Mouse (Mus musculus) hindbrain, embryonic 13.5 days (tissue): ENCODE measurements around the gene Sorl1. TPM values are rescaled to one million over a fixed set of nuclear protein-coding genes. Genes with fewer than 3 reads are reported as not detected.

ENCODE experiments used
- ATAC-seq: fragments of 200-750 bp; cut with Nextera tagmentation; 2 replicates; pipeline ENCODE4 v1.8.0; 2017; ENCODE audit warnings: moderate TSS enrichment; ENCODE audit not compliant: low FRiP score
- H3K27ac ChIP-seq: fragments of 300-500 bp; sonication (generic); 2 replicates; pipeline ENCODE4 v1.5.1; 2015; ENCODE audit warnings: inconsistent platforms, mild to moderate bottlenecking, moderate library complexity
- H3K27me3 ChIP-seq: fragments of 300-500 bp; sonication (generic); 2 replicates; pipeline ENCODE4 v1.6.1; 2015; ENCODE audit warnings: mild to moderate bottlenecking, inconsistent platforms
- H3K36me3 ChIP-seq: fragments of 300-500 bp; sonication (generic); 2 replicates; pipeline ENCODE4 v1.6.1; 2015; ENCODE audit warnings: mild to moderate bottlenecking, inconsistent platforms
- H3K4me1 ChIP-seq: fragments of 300-500 bp; sonication (generic); replicated peaks from 2 replicates; pipeline ENCODE4 v1.6.1; 2015; ENCODE audit warnings: inconsistent platforms
- H3K4me2 ChIP-seq: fragments of 300-500 bp; sonication (generic); 2 replicates; pipeline ENCODE4 v1.6.1; 2015; ENCODE audit warnings: inconsistent platforms, mild to moderate bottlenecking, moderate library complexity
- H3K4me3 ChIP-seq: fragments of 300-500 bp; sonication (generic); 2 replicates; pipeline ENCODE4 v1.5.1; 2015; ENCODE audit warnings: mild to moderate bottlenecking, inconsistent platforms
- H3K9ac ChIP-seq: fragments of 300-500 bp; sonication (generic); 2 replicates; pipeline ENCODE4 v1.6.1; 2015; ENCODE audit warnings: mild to moderate bottlenecking, inconsistent platforms
- H3K9me3 ChIP-seq: fragments of 300-500 bp; sonication (generic); 2 replicates; pipeline ENCODE4 v1.6.1; 2016; ENCODE audit warnings: inconsistent platforms
- WGBS: fragments of 180-500 bp; shearing (Covaris S2); methylation state at CpG from one replicate; pipeline ENCODE4 v1.1.7; 2015; 5-methylcytosine and 5-hydroxymethylcytosine counted together
- polyA plus RNA-seq: library from polyadenylated mRNA; unstranded; fragments of >200 nt; fragmentation: Nextera tagmentation; extraction: Ambion mirVana; gene quantifications from 2 replicates; pipeline ENCODE4 v1.2.1, GENCODE M21; 2015

Sorl1 gene
- polyA plus RNA-seq, 1 experiment from 2014 or later = 12.8 TPM

DNA sequence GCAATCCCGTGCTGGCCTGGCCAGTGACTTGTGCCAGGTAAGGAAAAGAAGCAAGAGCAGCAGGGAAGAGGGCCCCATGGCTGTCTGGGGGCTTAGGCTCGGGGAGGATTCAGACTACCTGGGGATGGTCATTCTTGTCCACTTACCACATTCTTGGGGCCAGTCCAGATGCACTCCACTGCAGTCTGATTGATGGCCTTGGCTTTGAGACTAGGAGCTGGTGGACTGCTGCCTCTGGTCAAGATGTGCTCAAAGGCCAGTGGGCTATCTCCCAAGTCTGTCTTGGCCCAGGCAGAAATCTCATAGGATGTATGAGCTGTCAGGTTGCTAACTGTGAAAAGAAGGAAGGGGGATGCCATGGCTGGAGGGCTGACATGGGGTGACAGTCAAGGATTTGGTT lies 141.3 kb downstream of the Sorl1 start:
- ATAC-seq = no peak
- WGBS = 65% methylated on average over 2 of the region's 2 CpGs
- Histone ChIP-seq H3K4me3 (no peak overlapping the region), H3K27ac (no peak overlapping the region), H3K4me1 (peaks cover 3% of the 10 kb centered on the region), H3K27me3 (no peaks in the 10 kb centered on the region), H3K9ac (no peak overlapping the region), H3K4me2 (no peak overlapping the region), H3K36me3 (peaks cover 72% of the 10 kb centered on the region), H3K9me3 (no peaks in the 10 kb centered on the region)

DNA sequence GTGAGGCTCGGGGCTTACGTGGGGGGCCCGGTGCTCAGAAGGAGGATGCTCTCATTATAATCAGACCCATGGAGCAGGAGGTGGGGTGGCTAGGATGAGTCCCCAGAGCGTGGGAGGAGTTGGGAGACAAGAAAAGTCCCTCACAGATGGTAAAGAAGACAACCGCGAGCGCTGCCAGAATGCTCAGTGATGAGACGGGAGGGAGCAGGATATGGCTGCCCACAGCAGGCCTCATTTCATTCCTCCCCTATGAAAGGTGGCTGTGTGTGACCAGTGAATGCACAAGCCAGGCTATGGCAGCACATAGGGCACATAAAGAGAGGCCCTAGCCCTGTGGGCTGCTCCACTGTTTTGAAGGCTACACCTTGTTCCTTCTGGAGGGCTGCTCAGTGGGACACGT lies 142.1 kb downstream of the Sorl1 start:
- H3K27me3 ChIP-seq = no peaks in the 10 kb centered on the region
- ATAC-seq = no peak
- no peaks in the 10 kb centered on the region for H3K9me3 ChIP-seq
- no peak overlapping the region for H3K4me2 ChIP-seq
- no peak overlapping the region for H3K4me3 ChIP-seq
- H3K27ac ChIP-seq = no peak overlapping the region
- peaks cover 76% of the 10 kb centered on the region for H3K36me3 ChIP-seq
- WGBS = 86% methylated on average over 9 of the region's 9 CpGs
- H3K4me1 ChIP-seq = peaks cover 3% of the 10 kb centered on the region
- H3K9ac ChIP-seq = no peak overlapping the region

GRCm38 (mm10) chr9:41981306-41981705 lies 142.8 kb downstream of the Sorl1 start:
- WGBS = 84% methylated on average over 4 of the region's 4 CpGs
- no peak for ATAC-seq
- Histone ChIP-seq H3K27me3 (no peaks in the 10 kb centered on the region), H3K4me1 (peaks cover 3% of the 10 kb centered on the region), H3K9me3 (no peaks in the 10 kb centered on the region), H3K4me3 (no peak overlapping the region), H3K27ac (no peak overlapping the region), H3K9ac (no peak overlapping the region), H3K4me2 (no peak overlapping the region), H3K36me3 (peaks cover 76% of the 10 kb centered on the region)

GRCm38 (mm10) chr9:41980796-41981195 lies 143.3 kb downstream of the Sorl1 start:
- H3K4me3 ChIP-seq = no peak overlapping the region
- H3K4me1 ChIP-seq = peaks cover 3% of the 10 kb centered on the region; the same call in 1 of the 2 replicates
- 90% methylated on average over 5 of the region's 5 CpGs for WGBS
- no peaks in the 10 kb centered on the region for H3K27me3 ChIP-seq
- ATAC-seq = no peak
- no peak overlapping the region for H3K27ac ChIP-seq
- no peak overlapping the region for H3K9ac ChIP-seq
- peaks cover 76% of the 10 kb centered on the region for H3K36me3 ChIP-seq
- no peak overlapping the region for H3K4me2 ChIP-seq
- H3K9me3 ChIP-seq = no peaks in the 10 kb centered on the region

DNA sequence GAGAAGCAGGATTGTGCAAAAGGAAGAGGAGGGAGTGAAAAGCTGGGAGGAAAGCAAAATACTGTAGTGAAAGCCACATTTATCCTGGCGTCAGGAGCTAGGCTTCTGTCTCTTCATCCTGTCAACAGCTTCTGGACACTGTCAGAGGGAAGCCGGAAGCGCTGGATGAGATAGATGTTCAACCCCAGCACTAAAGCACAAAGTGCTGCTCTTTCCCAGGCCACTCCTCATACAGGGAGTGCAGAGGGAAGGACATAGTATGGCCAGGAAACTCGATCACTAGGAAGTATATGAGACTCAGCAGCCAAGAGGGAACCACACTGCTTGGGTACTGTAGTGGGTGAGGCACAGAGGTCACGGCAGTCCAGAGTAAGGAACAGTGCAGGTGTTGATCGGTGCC lies 145.7 kb downstream of the Sorl1 start:
- Histone ChIP-seq H3K9me3 (no peaks in the 10 kb centered on the region), H3K27ac (no peak overlapping the region), H3K4me1 (peaks cover 8% of the 10 kb centered on the region), H3K27me3 (no peaks in the 10 kb centered on the region), H3K4me3 (no peak overlapping the region), H3K36me3 (peaks cover 77% of the 10 kb centered on the region), H3K4me2 (no peak overlapping the region), H3K9ac (no peak overlapping the region)
- ATAC-seq = no peak
- 97% methylated on average over 6 of the region's 6 CpGs for WGBS

DNA sequence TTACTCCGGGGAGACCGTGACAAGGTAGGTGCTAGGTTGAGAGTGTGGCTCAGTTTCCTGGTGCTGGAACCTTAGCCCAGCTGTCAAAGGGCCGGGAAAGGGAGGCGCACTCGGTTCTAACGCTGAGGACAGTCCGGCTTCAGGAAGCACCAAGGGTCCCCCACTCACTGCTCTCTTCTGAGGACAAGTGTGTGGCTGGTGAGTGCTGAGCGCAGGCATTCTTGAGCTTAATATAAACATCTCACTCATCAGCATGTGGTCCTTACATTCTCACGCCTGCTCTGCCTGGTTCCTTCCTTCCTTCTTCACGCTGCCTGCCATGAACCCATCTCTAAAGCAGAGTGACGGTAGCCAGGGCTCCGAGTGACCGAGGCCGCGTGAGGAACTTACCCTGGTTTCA lies 148.1 kb downstream of the Sorl1 start:
- WGBS = 85% methylated on average over 15 of the region's 15 CpGs
- no peak overlapping the region for H3K4me2 ChIP-seq
- no peak overlapping the region for H3K27ac ChIP-seq
- H3K4me3 ChIP-seq = no peak overlapping the region
- H3K9ac ChIP-seq = no peak overlapping the region
- no peaks in the 10 kb centered on the region for H3K9me3 ChIP-seq
- no peaks in the 10 kb centered on the region for H3K27me3 ChIP-seq
- peaks cover 8% of the 10 kb centered on the region for H3K4me1 ChIP-seq
- ATAC-seq = no peak
- H3K36me3 ChIP-seq = peaks cover 66% of the 10 kb centered on the region

DNA sequence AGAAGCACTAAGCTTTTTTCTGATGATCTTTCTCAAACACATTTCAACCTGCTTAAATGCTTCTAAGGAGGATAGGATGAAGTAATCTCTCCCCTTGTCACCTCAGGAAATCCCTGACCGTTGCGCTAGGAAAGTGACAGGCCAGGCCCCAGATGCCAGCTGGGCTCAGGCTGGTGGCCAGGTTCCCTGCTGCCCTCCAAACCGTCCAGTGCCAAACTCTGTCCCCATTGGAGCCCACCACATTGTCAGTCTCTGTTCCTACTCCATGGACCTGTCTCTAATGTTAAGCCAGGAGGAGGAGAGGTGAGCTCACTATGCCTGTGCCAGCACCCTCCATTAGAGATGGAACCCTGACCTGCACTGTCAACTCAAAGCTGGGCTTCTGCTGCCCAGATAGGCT lies 149.4 kb downstream of the Sorl1 start:
- Histone ChIP-seq H3K4me2 (no peak overlapping the region), H3K9ac (no peak overlapping the region), H3K36me3 (peaks cover 66% of the 10 kb centered on the region), H3K27ac (peak overlapping the region; percentile 8; the same call in 1 of the 2 replicates), H3K4me3 (no peak overlapping the region), H3K4me1 (peaks cover 8% of the 10 kb centered on the region), H3K27me3 (no peaks in the 10 kb centered on the region), H3K9me3 (no peaks in the 10 kb centered on the region)
- WGBS = 79% methylated on average over 3 of the region's 3 CpGs
- peak; percentile 10; the same call in 1 of the 2 replicates for ATAC-seq

DNA sequence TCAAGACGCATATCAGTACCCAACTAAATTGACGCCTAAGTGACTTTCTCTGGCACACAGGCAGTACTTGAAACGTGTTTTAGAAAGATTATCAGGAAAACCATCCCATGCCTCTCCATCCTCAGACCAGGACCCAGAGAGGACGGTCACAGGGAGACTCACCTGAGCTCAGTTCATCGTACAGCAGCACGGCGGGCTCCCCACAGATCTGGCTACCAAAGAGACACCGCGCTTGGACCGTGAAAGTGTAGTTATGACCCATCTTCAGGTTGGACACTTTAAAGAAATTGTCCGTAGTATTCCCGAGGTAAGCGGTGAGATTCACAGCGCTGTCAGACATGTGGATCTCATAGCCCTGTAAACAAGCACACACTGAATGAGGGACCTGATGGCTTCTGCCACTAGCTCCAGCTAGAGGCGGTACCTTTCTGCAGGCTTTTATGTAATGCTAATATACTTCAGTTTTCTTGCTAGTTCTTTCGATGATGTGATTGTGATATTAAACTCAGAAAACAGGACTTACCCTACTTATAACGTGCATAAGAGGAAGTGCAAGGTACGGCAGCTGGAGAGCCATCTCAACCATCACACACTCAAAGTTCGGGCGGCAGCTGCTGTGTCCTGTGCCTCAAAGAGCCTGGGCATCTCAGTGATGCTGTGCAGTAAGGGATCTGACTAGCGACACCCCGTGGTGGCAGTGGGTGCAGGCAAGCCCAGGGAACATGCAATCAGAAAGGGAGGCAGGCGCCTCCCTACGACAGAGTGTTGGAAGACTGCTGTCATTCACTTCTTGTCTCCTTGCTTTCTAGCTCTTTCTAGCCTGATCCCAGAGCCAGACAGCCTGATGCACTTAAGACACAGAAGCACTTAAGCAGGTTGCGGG lies 150.1 kb downstream of the Sorl1 start:
- WGBS = 70% methylated on average over 25 of the region's 25 CpGs
- H3K27me3 ChIP-seq = no peaks in the 10 kb centered on the region
- peaks cover 69% of the 10 kb centered on the region for H3K36me3 ChIP-seq
- H3K4me3 ChIP-seq = no peak overlapping the region
- ATAC-seq = peak; percentile 86
- H3K4me1 ChIP-seq = peaks cover 8% of the 10 kb centered on the region
- H3K9me3 ChIP-seq = no peaks in the 10 kb centered on the region
- H3K27ac ChIP-seq = peak overlapping the region; percentile 8; the same call in 1 of the 2 replicates
- no peak overlapping the region for H3K9ac ChIP-seq
- H3K4me2 ChIP-seq = no peak overlapping the region

- Histone ChIP-seq H3K9ac (no peak overlapping the region), H3K4me3 (no peak overlapping the region), H3K9me3 (no peaks in the 10 kb centered on the region), H3K27ac (no peak overlapping the region), H3K4me1 (peaks cover 8% of the 10 kb centered on the region), H3K36me3 (peaks cover 43% of the 10 kb centered on the region), H3K4me2 (no peak overlapping the region), H3K27me3 (no peaks in the 10 kb centered on the region)
- 85% methylated on average over 8 of the region's 8 CpGs for WGBS
- no peak for ATAC-seq
Measured at GRCm38 (mm10) chr9:41969961-41970360, 154.1 kb downstream of the Sorl1 start.

DNA sequence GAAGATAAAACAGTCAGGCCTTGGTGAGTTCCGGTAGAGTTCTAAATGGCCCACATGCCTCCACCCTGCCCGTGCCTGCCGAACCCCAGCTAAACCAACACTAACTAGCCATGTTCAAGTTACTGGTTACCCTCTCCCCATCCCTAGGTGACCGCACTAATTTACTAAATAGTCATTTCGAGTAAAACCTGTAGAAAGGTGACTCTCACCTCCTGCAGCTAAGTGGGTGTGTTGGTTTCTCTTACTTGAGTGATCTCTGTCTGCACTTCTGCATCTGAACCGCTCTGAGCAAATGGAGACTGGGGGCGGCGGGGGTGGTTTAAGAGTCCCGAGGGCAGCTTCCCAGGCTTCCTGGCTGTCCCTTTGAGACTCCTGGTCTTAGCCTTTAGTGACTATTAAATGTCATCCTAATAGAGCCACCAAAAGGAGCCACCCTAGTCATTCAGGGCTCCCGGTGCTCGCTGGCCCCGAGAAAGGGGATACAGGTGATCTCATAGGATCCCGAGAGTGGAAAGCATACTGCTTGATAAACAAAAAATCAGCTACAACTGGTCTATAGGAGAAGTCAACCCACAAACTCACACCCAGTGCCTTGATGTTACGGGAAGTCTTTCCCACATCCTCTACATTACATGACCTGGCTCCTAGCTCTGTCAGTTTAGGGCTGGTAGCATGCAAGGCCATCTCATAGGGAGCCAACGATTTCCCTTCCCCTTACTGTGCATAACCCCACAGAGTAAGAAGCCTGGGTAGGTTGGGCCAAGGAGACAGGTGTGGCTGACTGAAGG lies 155.2 kb downstream of the Sorl1 start:
- WGBS = 96% methylated on average over 15 of the region's 15 CpGs
- Histone ChIP-seq H3K4me2 (no peak overlapping the region), H3K4me3 (no peak overlapping the region), H3K27me3 (no peaks in the 10 kb centered on the region), H3K9me3 (no peaks in the 10 kb centered on the region), H3K36me3 (peaks cover 39% of the 10 kb centered on the region), H3K9ac (no peak overlapping the region), H3K27ac (no peak overlapping the region), H3K4me1 (no peaks in the 10 kb centered on the region)
- ATAC-seq = no peak

GRCm38 (mm10) chr9:41961274-41961673 lies 162.8 kb downstream of the Sorl1 start:
- ATAC-seq = no peak
- no peaks in the 10 kb centered on the region for H3K4me1 ChIP-seq
- WGBS = 78% methylated on average over 10 of the region's 10 CpGs
- no peak overlapping the region for H3K9ac ChIP-seq
- H3K4me2 ChIP-seq = no peak overlapping the region
- no peak overlapping the region for H3K27ac ChIP-seq
- H3K4me3 ChIP-seq = no peak overlapping the region
- H3K36me3 ChIP-seq = no peaks in the 10 kb centered on the region; the same call in none of the 2 replicates
- H3K9me3 ChIP-seq = no peaks in the 10 kb centered on the region
- H3K27me3 ChIP-seq = no peaks in the 10 kb centered on the region

DNA sequence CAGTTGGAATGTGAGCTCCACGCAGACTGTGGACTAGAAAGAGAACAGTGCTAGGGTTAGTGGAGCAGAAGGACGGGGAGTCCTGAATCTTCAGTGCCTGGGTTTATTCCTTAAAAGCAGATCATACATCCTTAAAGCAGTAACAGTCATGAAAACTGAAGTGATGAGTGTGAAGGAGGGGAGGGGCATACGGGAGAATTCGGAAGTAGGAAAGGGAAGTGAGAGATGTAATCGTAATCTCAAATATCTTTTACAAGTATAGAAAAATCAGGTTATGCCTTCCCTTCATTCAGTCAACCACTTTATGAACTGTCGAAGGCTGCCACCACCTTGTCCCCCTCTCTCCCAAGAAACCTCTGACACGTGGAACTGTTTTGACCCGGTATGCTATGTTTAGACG lies 165.8 kb downstream of the Sorl1 start:
- ATAC-seq = no peak
- Histone ChIP-seq H3K27ac (no peak overlapping the region), H3K36me3 (no peaks in the 10 kb centered on the region), H3K4me2 (no peak overlapping the region), H3K9me3 (no peaks in the 10 kb centered on the region), H3K9ac (no peak overlapping the region), H3K4me1 (peaks cover 8% of the 10 kb centered on the region), H3K27me3 (no peaks in the 10 kb centered on the region), H3K4me3 (no peak overlapping the region)
- whole genome bisulfite sequencing = 94% methylated on average over 9 of the region's 9 CpGs
